Mouse (Mus musculus): ENCODE measurements at regions not wholly inside any gene's neighbourhood (a gene's known extent, or its start where the extent isn't known, plus 50 kb on each side); places are given as distances from the start of the nearest gene placed in this dataset.
"Not testable (repeated sequence)": the region's sequence is repeated elsewhere in the genome, so short reads cannot be mapped to it uniquely, and the experiment has no call there.

DNA sequence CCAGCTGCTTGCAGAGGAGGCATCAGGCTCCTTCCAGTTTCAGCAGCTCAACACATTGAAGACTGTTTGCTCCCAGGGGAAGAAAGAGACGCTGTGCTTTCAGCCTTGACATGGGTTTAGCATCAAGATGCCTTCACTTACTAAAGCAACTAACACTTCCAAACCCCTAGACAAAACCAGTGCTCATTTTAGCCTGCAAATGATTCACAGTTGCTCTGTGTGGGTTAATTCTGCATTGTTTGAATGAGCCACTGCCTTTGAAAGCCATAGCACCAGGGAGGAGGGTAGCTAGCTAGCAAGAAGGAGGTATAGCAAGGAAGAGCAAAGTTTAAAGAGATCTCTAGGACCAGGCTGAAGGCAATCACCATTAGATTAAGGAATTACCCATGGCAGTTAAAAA, 186.1 kb upstream of the Hs6st1 start:
- Histone ChIP-seq H3K27me3 (ENCODE audit: control insufficient read depth, insufficient read depth, low read length) (no peaks in the 10 kb centered on the region), H3K4me3 (ENCODE audit: low read depth, low read length) (no peak overlapping the region), H3K27ac (ENCODE audit: insufficient read depth, low read depth, low read length) (no peak overlapping the region), H3K36me3 (ENCODE audit: control insufficient read depth, insufficient read depth, low read length) (no peaks in the 10 kb centered on the region), H3K4me1 (ENCODE audit: control insufficient read depth, insufficient read depth, insufficient read length, low read length) (no peaks in the 10 kb centered on the region)
- TF ChIP-seq CTCF (IDR thresholded peaks at IDR 0.05; ENCODE audit: extremely low read depth, insufficient read length, insufficient replicate concordance, low read depth, low read length) (no peak), POLR2A (IDR thresholded peaks at IDR 0.05; ENCODE audit: low read depth, low read length) (no peak)
- WGBS = 73% methylated on average over 1 of the region's 1 CpGs

DNA sequence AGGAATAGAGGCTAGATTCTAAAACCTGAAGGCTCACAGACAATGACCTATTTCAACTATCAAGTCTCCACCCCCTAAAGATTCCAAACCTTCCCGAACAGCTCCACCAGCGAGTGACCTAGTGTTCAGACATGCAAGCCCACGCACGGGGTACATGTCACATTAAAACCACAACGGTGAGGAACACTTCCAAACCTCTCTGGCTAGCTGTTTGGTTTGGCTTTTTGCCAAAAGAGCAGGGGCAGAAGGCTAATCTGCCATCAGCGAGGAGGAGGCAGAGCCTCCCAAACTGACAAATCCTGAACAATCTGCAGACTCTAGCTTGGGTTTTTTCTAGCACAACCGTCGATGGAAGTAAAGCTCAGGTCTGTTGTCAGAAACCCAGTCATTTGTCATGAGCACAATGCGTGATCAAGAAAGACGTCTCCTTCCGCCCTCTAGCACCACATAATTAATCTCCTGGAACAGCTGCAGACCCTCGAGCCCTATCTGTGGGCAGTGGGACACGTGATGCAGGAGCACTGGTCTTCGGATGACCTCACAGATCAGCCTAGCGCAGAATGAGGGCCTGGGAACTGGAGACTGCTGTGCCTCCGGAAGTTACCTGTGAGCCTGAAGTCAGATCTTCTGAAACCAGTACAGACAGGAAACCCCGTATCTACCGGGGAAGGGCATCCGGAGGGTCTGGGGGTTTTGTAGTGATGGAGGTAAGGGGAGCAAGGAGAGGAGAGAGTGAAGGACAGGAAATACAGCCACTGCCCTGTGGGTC, 178.3 kb upstream of the Hs6st1 start:
- Histone ChIP-seq H3K4me3 (ENCODE audit: low read depth, low read length) (no peak overlapping the region), H3K27me3 (ENCODE audit: control insufficient read depth, insufficient read depth, low read length) (no peaks in the 10 kb centered on the region), H3K36me3 (ENCODE audit: control insufficient read depth, insufficient read depth, low read length) (no peaks in the 10 kb centered on the region), H3K27ac (ENCODE audit: insufficient read depth, low read depth, low read length) (no peak overlapping the region), H3K4me1 (ENCODE audit: control insufficient read depth, insufficient read depth, insufficient read length, low read length) (no peaks in the 10 kb centered on the region)
- WGBS = 62% methylated on average over 19 of the region's 19 CpGs
- no peak for TF ChIP-seq CTCF (IDR thresholded peaks at IDR 0.05; ENCODE audit: extremely low read depth, insufficient read length, insufficient replicate concordance, low read depth, low read length)
- TF ChIP-seq POLR2A (IDR thresholded peaks at IDR 0.05; ENCODE audit: low read depth, low read length) = no peak

DNA sequence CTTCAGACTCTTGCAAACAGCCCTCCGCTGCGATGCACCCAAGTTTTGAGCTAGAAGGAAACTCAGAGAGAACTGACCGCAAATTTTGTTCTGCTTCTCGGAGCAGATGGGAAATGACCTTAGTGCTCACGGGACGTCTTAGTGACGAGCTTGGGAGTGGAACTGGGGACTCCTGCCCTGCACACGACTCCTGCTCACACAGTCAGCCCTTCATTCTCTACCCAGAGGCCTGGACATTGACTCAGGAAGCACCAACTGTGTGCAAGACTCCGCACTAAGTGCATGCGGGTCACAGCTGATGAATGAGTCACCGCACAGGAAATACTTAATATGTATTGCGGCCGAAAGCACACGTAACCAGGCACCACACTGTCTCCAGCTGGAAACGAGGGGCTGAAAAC, 177.7 kb upstream of the Hs6st1 start:
- TF ChIP-seq POLR2A (IDR thresholded peaks at IDR 0.05; ENCODE audit: low read depth, low read length) = no peak
- TF ChIP-seq CTCF (IDR thresholded peaks at IDR 0.05; ENCODE audit: extremely low read depth, insufficient read length, insufficient replicate concordance, low read depth, low read length) = no peak
- Histone ChIP-seq H3K27me3 (ENCODE audit: control insufficient read depth, insufficient read depth, low read length) (no peaks in the 10 kb centered on the region), H3K4me3 (ENCODE audit: low read depth, low read length) (no peak overlapping the region), H3K27ac (ENCODE audit: insufficient read depth, low read depth, low read length) (no peak overlapping the region), H3K36me3 (ENCODE audit: control insufficient read depth, insufficient read depth, low read length) (no peaks in the 10 kb centered on the region), H3K4me1 (ENCODE audit: control insufficient read depth, insufficient read depth, insufficient read length, low read length) (no peaks in the 10 kb centered on the region)
- WGBS = 66% methylated on average over 15 of the region's 15 CpGs

DNA sequence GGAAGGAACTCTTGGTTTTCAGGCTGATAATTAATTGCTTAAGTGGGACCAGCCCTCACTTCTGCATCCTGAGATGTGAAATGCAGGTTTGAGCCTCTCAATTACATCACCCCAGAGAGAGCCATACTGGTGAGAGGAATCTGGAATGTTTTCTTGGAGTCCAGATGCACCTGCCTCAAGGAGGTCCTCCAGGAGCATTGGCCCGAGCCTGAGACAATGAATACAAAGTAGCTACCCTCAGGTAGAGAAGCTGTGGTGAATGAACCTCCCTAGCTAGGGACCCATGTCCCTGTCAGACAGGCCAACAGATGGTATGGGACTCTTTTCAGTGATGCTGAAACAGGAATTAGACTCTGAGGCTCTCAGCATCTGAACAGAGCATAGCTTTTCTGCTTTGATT, 168.7 kb upstream of the Hs6st1 start:
- 81% methylated on average over 1 of the region's 1 CpGs for WGBS
- H3K4me1 ChIP-seq (ENCODE audit: control insufficient read depth, insufficient read depth, insufficient read length, low read length) = no peaks in the 10 kb centered on the region
- no peaks in the 10 kb centered on the region for H3K36me3 ChIP-seq (ENCODE audit: control insufficient read depth, insufficient read depth, low read length)
- H3K27ac ChIP-seq (ENCODE audit: insufficient read depth, low read depth, low read length) = no peak overlapping the region
- H3K4me3 ChIP-seq (ENCODE audit: low read depth, low read length) = no peak overlapping the region
- no peaks in the 10 kb centered on the region for H3K27me3 ChIP-seq (ENCODE audit: control insufficient read depth, insufficient read depth, low read length)
- TF ChIP-seq POLR2A (IDR thresholded peaks at IDR 0.05; ENCODE audit: low read depth, low read length) (no peak), CTCF (IDR thresholded peaks at IDR 0.05; ENCODE audit: extremely low read depth, insufficient read length, insufficient replicate concordance, low read depth, low read length) (no peak)

DNA sequence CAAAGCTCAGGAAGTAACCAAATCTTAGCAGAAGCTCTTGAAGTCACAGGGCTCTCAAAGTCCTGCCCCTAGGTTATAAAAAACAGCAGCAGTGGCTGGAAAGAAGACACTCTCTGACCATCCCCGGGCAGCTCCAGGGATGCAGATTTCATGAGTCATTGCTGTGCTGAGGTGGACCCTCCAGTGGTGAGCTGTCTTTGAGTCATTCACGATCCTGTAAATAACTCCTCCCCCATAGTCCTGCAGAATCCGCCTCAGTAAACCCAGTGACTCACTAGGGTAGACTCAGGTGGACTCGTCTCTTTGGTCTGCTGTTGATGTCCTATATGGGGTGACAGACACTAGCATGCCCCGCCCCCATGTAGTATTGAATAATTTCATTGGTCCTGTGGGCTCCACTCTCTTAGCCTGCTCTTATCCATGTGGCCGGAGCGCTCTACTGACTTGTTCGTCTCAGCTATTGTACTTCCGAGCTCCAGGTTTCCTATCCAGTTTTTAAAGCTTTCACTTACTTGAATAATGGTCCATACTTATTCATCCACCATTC, 164.1 kb upstream of the Hs6st1 start:
- no peaks in the 10 kb centered on the region for H3K36me3 ChIP-seq (ENCODE audit: control insufficient read depth, insufficient read depth, low read length)
- H3K4me3 ChIP-seq (ENCODE audit: low read depth, low read length) = no peak overlapping the region
- H3K27ac ChIP-seq (ENCODE audit: insufficient read depth, low read depth, low read length) = no peak overlapping the region
- WGBS = 85% methylated on average over 9 of the region's 9 CpGs
- H3K4me1 ChIP-seq (ENCODE audit: control insufficient read depth, insufficient read depth, insufficient read length, low read length) = no peaks in the 10 kb centered on the region
- TF ChIP-seq POLR2A (IDR thresholded peaks at IDR 0.05; ENCODE audit: low read depth, low read length) = no peak
- no peak for TF ChIP-seq CTCF (IDR thresholded peaks at IDR 0.05; ENCODE audit: extremely low read depth, insufficient read length, insufficient replicate concordance, low read depth, low read length)
- no peaks in the 10 kb centered on the region for H3K27me3 ChIP-seq (ENCODE audit: control insufficient read depth, insufficient read depth, low read length)

DNA sequence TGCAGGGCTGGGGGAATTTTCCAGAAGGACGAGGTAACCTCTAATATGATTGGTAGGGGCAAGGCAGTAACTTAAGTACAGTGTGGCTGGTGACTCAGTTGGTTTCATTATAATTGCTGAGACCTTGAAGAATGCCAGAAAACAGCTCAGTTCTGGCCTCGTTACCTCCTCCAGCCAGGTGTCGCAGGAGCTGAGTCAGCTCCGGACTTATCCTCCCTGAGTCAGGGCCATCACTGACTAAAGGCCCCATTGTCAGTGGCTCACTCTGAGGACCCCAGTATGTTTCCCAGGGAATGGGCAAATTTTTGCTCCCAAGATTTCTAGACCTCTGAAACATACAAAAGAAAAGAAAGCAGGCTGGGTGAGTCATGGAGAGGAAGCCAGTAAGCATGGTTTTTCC, 154.6 kb upstream of the Hs6st1 start:
- H3K27me3 ChIP-seq (ENCODE audit: control insufficient read depth, insufficient read depth, low read length) = no peaks in the 10 kb centered on the region
- no peaks in the 10 kb centered on the region for H3K36me3 ChIP-seq (ENCODE audit: control insufficient read depth, insufficient read depth, low read length)
- TF ChIP-seq POLR2A (IDR thresholded peaks at IDR 0.05; ENCODE audit: low read depth, low read length) = no peak
- no peak for TF ChIP-seq CTCF (IDR thresholded peaks at IDR 0.05; ENCODE audit: extremely low read depth, insufficient read length, insufficient replicate concordance, low read depth, low read length)
- no peak overlapping the region for H3K27ac ChIP-seq (ENCODE audit: insufficient read depth, low read depth, low read length)
- 86% methylated on average over 4 of the region's 4 CpGs for WGBS
- no peaks in the 10 kb centered on the region for H3K4me1 ChIP-seq (ENCODE audit: control insufficient read depth, insufficient read depth, insufficient read length, low read length)
- no peak overlapping the region for H3K4me3 ChIP-seq (ENCODE audit: low read depth, low read length)

DNA sequence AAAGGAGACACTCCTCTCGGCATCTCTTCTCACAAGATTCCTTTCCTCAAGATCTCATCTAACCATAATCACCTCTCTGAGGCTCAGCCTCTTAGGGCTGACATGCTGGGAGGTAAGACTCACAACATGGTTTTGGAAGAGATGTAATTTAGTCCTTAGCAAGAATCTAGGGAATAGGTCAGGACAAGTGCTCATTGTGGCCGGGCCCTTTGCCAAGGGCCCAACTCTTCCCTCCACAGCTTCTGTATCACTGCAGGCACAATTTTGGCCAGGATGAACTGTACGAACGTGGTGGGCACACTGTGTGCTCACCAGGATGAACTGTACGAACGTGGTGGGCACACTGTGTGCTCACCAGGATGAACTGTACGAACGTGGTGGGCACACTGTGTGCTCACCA, 154.0 kb upstream of the Hs6st1 start:
- H3K4me1 ChIP-seq (ENCODE audit: control insufficient read depth, insufficient read depth, insufficient read length, low read length); H3K27me3 ChIP-seq (ENCODE audit: control insufficient read depth, insufficient read depth, low read length); H3K36me3 ChIP-seq (ENCODE audit: control insufficient read depth, insufficient read depth, low read length); H3K4me3 ChIP-seq (ENCODE audit: low read depth, low read length); H3K27ac ChIP-seq (ENCODE audit: insufficient read depth, low read depth, low read length): not testable (repeated sequence)
- WGBS = 83% methylated on average over 8 of the region's 8 CpGs
